Mouse (Mus musculus) kidney, embryonic 16.5 days (tissue): ENCODE measurements around the gene Ces1d. TPM values are rescaled to one million over a fixed set of nuclear protein-coding genes. Genes with fewer than 3 reads are reported as not detected.

Experiments used
- ATAC-seq: fragments of 200-750 bp; cut with Nextera tagmentation; 2 replicates; pipeline ENCODE4 v1.8.0; 2017; ENCODE audit warnings: moderate TSS enrichment; ENCODE audit not compliant: low FRiP score, low TSS enrichment
- H3K27ac ChIP-seq: fragments of 300-500 bp; sonication (generic); 2 replicates; pipeline ENCODE4 v1.5.1; 2014; ENCODE audit warnings: low read length
- H3K27me3 ChIP-seq: fragments of 300-500 bp; sonication (generic); 2 replicates; pipeline ENCODE4 v1.6.1; 2014; ENCODE audit warnings: low read length, control low read depth, mixed read lengths; ENCODE audit not compliant: insufficient read depth
- H3K36me3 ChIP-seq: fragments of 300-500 bp; sonication (generic); 2 replicates; pipeline ENCODE4 v1.6.1; 2014; ENCODE audit warnings: low read length, control low read depth, mixed read lengths; ENCODE audit not compliant: insufficient read depth
- H3K4me1 ChIP-seq: fragments of 300-500 bp; sonication (generic); 2 replicates; pipeline ENCODE4 v1.6.1; 2014; ENCODE audit warnings: low read length, control low read depth, mixed read lengths; ENCODE audit not compliant: insufficient read depth
- H3K4me2 ChIP-seq: fragments of 300-500 bp; sonication (generic); replicated peaks from 2 replicates; pipeline ENCODE4 v1.6.1; 2014; ENCODE audit warnings: low read depth, low read length
- H3K4me3 ChIP-seq: fragments of 300-500 bp; sonication (generic); 2 replicates; pipeline ENCODE4 v1.5.1; 2014; ENCODE audit warnings: mild to moderate bottlenecking, low read length
- H3K9ac ChIP-seq: fragments of 300-500 bp; sonication (generic); replicated peaks from 2 replicates; pipeline ENCODE4 v1.6.1; 2014; ENCODE audit warnings: low read length
- H3K9me3 ChIP-seq: fragments of 300-500 bp; sonication (generic); 2 replicates; pipeline ENCODE4 v1.6.1; 2016; ENCODE audit warnings: low read length, control low read depth
- WGBS: fragments of 180-500 bp; shearing (Covaris S2); extraction: QIAGEN DNeasy Blood & Tissue Kit; methylation state at CpG from one replicate; pipeline ENCODE4 v1.1.7; 2014; 5-methylcytosine and 5-hydroxymethylcytosine counted together
- polyA plus RNA-seq: library from polyadenylated mRNA; unstranded; fragments of >200 nt; fragmentation: Nextera tagmentation; extraction: Ambion mirVana; gene quantifications from 2 replicates; pipeline ENCODE4 v1.2.1, GENCODE M21; 2015

Gene Ces1d
- polyA plus RNA-seq, 1 experiment from 2014 or later = 2.4 TPM

DNA sequence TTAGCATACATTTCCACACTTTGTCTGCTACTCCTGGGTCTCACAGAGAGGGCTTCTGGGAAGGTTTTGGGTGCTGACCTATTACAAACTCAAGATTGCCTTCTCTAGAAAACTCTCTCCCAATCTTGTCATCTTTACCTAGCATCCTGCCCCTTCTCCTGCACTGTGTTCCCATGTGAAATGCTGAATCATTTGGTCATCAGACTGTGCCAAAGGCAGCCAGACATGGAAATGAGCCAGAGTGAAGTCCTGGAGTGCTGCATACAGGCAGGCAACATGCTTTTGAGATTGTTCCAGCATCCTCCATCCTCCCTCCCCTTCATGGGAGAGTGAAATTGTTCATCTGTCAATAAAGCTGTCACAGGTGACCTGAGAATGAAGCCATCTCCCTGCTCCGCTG is 46.2 kb downstream of the Ces1d start:
- Histone ChIP-seq H3K4me2 (no peak overlapping the region), H3K4me1 (no peaks in the 10 kb centered on the region), H3K27me3 (no peaks in the 10 kb centered on the region), H3K9me3 (no peaks in the 10 kb centered on the region), H3K4me3 (no peak overlapping the region), H3K27ac (no peak overlapping the region), H3K36me3 (no peaks in the 10 kb centered on the region), H3K9ac (no peak overlapping the region)
- no peak for ATAC-seq
- WGBS = 92% methylated on average over 1 of the region's 1 CpGs

DNA sequence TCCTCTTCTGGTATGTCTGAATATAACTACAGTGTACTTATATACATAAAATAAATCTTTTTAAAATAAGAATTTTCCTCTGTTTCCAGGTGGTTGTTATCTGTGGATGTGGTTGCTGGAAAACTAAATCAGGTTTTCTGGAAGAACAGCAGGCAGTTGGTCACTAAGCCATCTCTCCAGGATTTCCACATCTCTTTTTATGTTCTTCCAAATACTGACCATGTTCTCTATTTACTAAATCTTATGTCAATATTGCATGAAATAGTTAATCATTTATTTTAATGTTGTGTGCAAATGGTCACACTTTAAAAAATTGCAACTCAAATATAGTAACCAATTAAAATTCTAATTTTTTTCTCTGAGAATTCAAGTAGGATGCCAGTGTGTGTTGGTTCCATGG is 50.3 kb downstream of the Ces1d start:
- ATAC-seq = no peak
- Histone ChIP-seq H3K9me3 (no peaks in the 10 kb centered on the region), H3K4me2 (no peak overlapping the region), H3K4me1 (no peaks in the 10 kb centered on the region), H3K4me3 (no peak overlapping the region), H3K36me3 (no peaks in the 10 kb centered on the region), H3K27me3 (no peaks in the 10 kb centered on the region), H3K9ac (no peak overlapping the region), H3K27ac (no peak overlapping the region)

DNA sequence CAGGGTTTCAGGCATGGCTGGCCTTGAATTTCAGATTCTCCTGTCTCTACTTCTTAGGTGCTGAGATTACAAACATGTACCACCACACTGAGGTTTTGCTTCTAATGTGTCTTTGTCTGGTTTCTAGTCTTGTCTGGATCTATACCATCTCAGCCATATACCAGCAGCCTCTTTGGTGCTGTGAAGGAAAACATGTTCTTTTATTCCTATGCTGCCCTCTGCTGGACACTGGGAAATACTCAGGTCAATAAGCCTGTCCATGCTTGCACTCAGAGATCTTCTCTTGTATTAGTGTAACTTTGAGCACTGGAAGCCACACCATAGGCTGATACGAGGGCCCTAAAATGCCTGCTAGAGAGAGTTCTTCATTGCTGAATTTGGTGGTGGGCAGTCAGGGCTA is 56.9 kb downstream of the Ces1d start:
- no peak overlapping the region for H3K4me2 ChIP-seq
- WGBS = 45% methylated on average over 1 of the region's 1 CpGs
- H3K9ac ChIP-seq = no peak overlapping the region
- H3K4me1 ChIP-seq = no peaks in the 10 kb centered on the region
- no peaks in the 10 kb centered on the region for H3K27me3 ChIP-seq
- H3K4me3 ChIP-seq = no peak overlapping the region
- no peaks in the 10 kb centered on the region for H3K36me3 ChIP-seq
- H3K27ac ChIP-seq = no peak overlapping the region
- ATAC-seq = no peak
- no peaks in the 10 kb centered on the region for H3K9me3 ChIP-seq

DNA sequence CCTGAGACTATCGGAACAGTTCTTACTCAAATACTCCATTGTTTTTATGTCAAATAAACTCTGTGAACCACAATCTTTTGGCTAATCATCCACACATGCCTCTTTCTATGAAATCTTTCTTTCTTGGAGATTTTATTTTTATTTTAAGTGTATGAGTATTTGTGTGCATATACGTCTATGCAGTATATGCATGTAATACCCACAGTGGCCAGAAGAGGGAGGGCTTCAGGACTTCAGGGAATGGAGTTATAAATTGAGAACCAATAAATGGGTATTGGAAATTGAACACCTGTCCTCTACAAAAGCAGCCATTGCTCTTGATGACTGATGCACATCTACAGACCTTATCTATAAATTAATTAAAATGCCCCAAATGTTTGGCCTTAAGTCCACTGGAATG is 65.4 kb downstream of the Ces1d start:
- no peak overlapping the region for H3K9ac ChIP-seq
- no peaks in the 10 kb centered on the region for H3K4me1 ChIP-seq
- no peaks in the 10 kb centered on the region for H3K27me3 ChIP-seq
- 99% methylated on average over 2 of the region's 2 CpGs for WGBS
- no peak overlapping the region for H3K27ac ChIP-seq
- H3K36me3 ChIP-seq = no peaks in the 10 kb centered on the region
- ATAC-seq = no peak
- H3K9me3 ChIP-seq = no peaks in the 10 kb centered on the region
- H3K4me3 ChIP-seq = no peak overlapping the region
- H3K4me2 ChIP-seq = no peak overlapping the region

DNA sequence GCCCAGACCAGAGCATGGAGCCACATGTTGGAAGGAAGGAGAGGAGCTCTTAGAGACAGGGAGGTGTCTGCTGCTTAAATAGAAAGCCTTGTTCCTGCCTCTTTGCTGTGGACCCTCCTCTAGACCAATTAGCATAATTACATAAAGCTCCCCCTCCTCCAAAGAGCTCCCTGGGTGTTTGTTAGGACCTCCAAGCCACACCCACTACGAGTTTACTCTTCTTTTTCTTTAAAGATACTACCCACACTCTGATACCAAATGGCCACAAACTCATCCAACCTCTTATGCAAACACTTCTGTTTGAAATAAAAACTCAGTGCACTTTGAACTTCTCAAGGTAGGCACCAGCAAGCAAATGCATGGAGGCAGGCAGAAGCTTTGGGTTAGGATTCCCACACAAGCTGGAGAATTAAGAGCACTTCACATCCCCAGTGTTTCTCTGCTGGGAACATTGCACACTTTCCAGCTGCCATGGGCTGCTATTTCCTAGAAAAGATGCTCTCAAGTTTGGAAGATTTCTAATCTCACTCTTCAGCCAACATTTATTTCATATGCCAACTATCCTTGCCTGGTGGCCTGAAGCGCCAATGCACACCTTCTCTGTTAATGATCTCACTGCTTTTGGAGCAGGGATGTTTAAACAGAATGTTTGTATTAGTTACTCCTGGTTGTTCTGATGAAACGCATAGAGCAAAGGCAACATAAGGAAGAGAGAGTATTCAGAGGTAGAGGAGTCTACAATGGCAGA is 66.2 kb downstream of the Ces1d start, which contains the start of gene Ces1c:
Gene Ces1c (minus strand): TSS at position 51 of the 748 bp plus-strand sequence.
- WGBS = 82% methylated on average over 3 of the region's 3 CpGs
- Histone ChIP-seq H3K9me3 (no peaks in the 10 kb centered on the region), H3K4me2 (no peak within 1 kb of the TSS), H3K4me1 (no peaks in the 10 kb centered on the region), H3K36me3 (no peaks in the 10 kb centered on the region), H3K9ac (no peak within 1 kb of the TSS), H3K27me3 (no peaks in the 10 kb centered on the region), H3K4me3 (no peak within 1 kb of the TSS), H3K27ac (no peak within 1 kb of the TSS)
- no peak for ATAC-seq

DNA sequence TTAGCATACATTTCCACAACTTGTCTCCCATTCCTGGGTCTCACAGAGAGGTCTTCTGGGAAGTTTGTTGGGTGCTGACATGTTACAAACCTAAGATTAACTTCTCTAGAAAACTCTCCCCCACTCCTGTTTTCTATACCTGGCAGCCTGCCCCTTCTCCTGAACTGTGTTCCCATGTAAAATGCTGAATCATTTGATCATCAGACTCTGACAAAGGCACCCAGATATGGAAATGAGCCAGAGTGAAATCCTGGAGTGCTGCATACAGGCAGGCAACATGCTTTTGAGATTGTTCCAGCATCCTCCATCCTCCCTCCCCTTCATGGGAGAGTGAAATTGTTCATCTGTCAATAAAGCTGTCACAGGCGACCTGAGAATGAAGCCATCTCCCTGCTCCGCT is 71.2 kb downstream of the Ces1d start:
- Histone ChIP-seq H3K27ac (no peak overlapping the region), H3K9me3 (no peaks in the 10 kb centered on the region)
- ATAC-seq = no peak

DNA sequence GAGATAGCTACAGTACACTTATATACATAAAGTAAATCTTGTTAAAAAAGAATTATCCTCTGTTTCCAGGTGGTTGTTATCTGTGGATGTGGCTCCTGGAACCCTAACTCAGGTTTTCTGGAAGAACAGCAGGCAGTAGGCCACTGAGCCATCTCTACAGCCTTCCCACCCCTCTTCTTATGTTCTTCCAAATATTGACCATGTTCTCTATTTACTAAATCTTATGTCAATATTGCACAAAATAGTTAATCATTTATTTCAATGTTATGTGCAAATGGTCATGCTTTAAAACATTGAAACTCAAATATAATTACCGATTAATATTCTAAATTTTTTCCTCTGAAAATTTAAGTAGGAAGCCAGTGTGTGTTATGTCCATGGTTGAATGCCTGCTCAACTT is 75.6 kb downstream of the Ces1d start:
- Histone ChIP-seq H3K27me3 (no peaks in the 10 kb centered on the region), H3K27ac (no peak overlapping the region), H3K4me2 (no peak overlapping the region), H3K9ac (no peak overlapping the region), H3K4me3 (no peak overlapping the region), H3K9me3 (no peaks in the 10 kb centered on the region), H3K36me3 (no peaks in the 10 kb centered on the region), H3K4me1 (no peaks in the 10 kb centered on the region)
- 85% methylated on average over 1 of the region's 1 CpGs for WGBS
- ATAC-seq = no peak

More for the DNA sequence above, 71.2 kb downstream of the Ces1d start:
- Histone ChIP-seq H3K9ac (no peak overlapping the region), H3K36me3 (no peaks in the 10 kb centered on the region), H3K27me3 (no peaks in the 10 kb centered on the region), H3K4me3 (no peak overlapping the region), H3K4me1 (no peaks in the 10 kb centered on the region), H3K4me2 (no peak overlapping the region)
- WGBS = 67% methylated on average over 2 of the region's 2 CpGs

Other genes starting within 250 kb of the Ces1d start
- 0.64 and 1.4 TPM in 2 replicates for gene Slc6a2, start 237.8 kb downstream of the Ces1d start, polyA plus RNA-seq
- gene Ces1a, start 149.6 kb downstream of the Ces1d start, polyA plus RNA-seq = not detected in 2 replicates
- gene Ces1b, start 117.8 kb downstream of the Ces1d start, polyA plus RNA-seq = not detected in 2 replicates
- gene Ces1c, start 66.6 kb downstream of the Ces1d start, polyA plus RNA-seq = 0.09 TPM in 1 of 2 replicates, not detected in the other
- 0.21 and 0.51 TPM in 2 replicates for gene Ces1e, start 31.8 kb upstream of the Ces1d start, polyA plus RNA-seq
- gene Ces1f, start 81.9 kb upstream of the Ces1d start, polyA plus RNA-seq = 0.31 TPM in 1 of 2 replicates, not detected in the other
- 0.06 TPM in 1 of 2 replicates, not detected in the other for gene Ces1g, start 139.5 kb upstream of the Ces1d start, polyA plus RNA-seq
- gene Ces1h, start 181.9 kb upstream of the Ces1d start, polyA plus RNA-seq = not detected in 2 replicates